Mouse (Mus musculus) splenic B cell, adult 2 months (primary cell): ENCODE measurements around the gene Smim1.

Source experiments
- DNase-seq: peaks from one replicate; pipeline ENCODE4 v3.0.0-alpha.2; 2011; ENCODE audit warnings: low read depth, low spot score
- H3K27me3 ChIP-seq: 2 replicates; pipeline ENCODE4 v1.6.1; 2012; ENCODE audit warnings: mild to moderate bottlenecking, low read length, moderate library complexity, mixed read lengths; ENCODE audit not compliant: control insufficient read depth, poor library complexity, insufficient read depth, severe bottlenecking
- H3K36me3 ChIP-seq: 2 replicates; pipeline ENCODE4 v1.6.1; 2012; ENCODE audit warnings: mild to moderate bottlenecking, low read length, moderate library complexity, mixed read lengths; ENCODE audit not compliant: control insufficient read depth, poor library complexity, insufficient read depth, severe bottlenecking

Gene Smim1

DNA sequence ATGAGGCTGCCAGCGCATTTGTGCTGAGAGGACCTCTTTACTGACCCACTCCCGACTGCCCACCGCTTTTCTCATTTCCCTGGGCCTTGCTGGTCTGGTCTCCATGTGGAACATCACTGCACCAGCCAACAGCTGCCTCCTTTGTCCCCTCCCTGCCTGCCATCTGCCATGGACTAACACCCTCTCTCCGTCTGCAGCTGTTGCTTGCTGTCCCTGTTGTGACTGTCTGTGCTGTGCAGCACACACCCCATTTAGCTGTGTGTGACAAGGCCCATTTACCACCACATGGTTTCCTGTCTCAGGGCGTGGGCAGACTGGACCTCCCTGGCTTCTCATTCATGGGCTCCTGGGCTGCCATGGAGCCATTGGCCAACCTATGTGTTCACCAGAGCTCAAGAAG lies 20.5 kb downstream of the Smim1 start:
- DNase-seq = no peak
- Histone ChIP-seq H3K27me3 (no peaks in the 10 kb centered on the region), H3K36me3 (peaks cover 3% of the 10 kb centered on the region)

DNA sequence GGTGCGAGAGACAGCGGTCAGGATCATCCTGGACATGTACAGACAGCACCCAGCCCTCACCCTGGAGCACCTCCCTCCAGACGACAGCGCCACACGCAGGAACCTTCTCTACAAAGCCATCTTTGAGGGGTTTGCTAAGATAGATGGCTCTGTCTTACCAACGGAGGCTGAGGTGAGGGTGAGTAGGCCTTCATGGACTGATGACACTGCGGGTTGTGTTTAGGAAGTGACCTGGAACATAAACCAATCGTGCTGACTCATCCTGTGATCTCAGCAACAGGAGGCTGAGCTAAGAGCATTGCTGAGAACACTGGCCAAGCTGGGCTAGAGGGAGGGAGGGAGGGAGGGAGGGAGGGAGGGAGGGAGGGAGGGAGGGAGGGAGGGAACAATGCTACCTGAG lies 32.5 kb downstream of the Smim1 start:
- Histone ChIP-seq H3K36me3 (peaks cover 7% of the 10 kb centered on the region), H3K27me3 (no peaks in the 10 kb centered on the region)
- DNase-seq = no peak

DNA sequence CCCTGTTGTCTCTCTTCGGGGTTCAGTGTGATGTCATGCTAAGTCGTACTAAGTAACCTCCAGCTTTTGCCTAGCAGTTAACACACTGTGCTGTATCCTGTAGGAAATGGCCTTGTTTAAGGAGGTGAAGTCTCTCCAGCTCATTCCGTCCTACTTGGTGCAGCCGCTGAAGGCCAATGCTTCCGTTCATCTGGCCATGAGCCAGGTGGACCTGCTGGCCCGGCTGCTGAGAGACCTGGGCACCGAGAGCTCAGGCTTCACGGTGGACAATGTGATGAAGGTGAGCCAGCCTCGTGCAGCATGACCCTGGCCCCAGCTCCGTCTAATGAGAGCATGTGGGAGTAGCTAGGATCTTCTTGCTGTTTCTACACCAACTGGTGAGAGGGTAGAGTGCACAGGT lies 33.3 kb downstream of the Smim1 start:
- Histone ChIP-seq H3K27me3 (no peaks in the 10 kb centered on the region), H3K36me3 (peaks cover 8% of the 10 kb centered on the region)
- no peak for DNase-seq

DNA sequence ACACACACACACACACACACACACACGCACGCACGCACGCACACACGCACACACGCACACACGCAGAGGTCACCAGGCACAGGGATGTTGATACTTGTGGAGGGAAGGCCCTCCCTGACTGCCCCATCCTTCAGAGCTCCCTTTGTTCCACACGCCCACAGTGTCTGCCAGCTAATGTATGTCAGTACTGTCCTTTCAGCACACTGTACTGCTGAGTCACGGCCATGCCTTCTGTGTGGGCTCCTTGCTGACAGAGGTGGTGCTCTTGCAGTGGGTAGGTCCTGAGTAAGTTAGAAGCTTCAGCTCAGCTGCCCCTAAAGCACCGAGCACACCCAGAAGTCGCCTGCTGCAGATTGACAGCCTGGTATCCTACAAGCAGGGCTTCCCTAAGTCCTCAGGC lies 45.6 kb downstream of the Smim1 start:
- H3K36me3 ChIP-seq = peaks cover 7% of the 10 kb centered on the region
- no peaks in the 10 kb centered on the region for H3K27me3 ChIP-seq
- no peak for DNase-seq

DNA sequence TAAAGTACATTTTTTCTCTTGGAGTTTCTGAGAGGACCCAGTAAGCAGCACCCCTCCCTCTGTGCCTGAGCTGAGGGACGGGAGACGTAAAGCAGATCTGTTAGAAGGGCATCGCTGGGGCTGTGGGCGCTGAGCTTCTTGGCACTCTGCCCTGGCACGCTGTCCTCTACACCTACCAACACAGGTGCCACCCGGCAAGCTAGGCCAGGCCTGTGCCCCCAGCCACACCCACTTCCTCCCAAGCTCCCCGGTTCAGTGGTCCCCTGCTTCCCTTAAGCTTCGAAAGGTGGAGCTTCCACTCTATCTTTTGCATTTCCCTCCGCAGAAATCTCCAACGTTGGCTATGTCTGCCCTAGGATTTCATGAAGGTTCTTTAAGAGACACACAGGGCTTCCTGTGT lies 46.8 kb downstream of the Smim1 start:
- Histone ChIP-seq H3K36me3 (peaks cover 5% of the 10 kb centered on the region; the same call in 1 of the 2 replicates), H3K27me3 (no peaks in the 10 kb centered on the region)
- peak; percentile 60 for DNase-seq

DNA sequence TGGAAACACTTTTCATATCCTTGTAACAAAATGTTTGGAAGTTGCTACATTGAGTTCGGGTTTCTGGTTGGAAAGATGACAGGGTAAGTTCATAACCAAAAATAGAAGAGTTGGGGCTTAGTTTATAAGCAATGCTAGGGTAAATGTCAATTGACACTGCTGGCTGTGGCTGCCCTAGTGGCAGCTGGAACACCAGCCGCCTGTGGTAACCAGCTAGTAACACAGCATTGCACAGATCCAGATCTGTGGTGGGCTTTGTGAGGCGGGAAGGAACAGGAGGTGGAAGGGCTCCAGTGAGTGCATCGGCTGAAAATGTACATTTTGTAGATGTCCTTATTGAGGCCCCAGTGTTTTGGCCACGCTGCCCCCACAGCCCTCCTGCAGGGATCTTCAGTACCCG lies 50.3 kb downstream of the Smim1 start:
- DNase-seq = no peak
- 0 out of 2 replicates have a peak, but pooled peaks cover 2% of the 10 kb centered on the region for H3K36me3 ChIP-seq
- no peaks in the 10 kb centered on the region for H3K27me3 ChIP-seq

DNA sequence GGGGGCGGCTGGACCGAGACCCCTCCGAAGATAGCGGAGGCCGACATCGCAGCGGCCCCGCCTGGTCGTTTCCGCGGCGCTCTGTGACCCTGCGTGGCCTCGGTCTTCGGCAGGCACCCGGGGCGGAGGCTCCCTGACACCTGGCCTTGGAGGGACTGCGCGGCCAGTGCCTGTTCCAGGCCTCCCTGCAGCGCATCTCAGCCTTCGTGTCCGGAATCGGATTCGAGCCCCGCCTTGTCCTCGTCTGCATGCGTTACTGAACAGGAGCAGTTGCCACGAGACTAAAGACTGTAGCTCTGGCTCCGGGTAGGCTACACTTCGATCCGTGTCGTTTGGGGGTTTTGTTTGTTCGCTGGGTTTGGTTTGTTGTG lies 50.8 kb downstream of the Smim1 start:
- no peak for DNase-seq

DNA sequence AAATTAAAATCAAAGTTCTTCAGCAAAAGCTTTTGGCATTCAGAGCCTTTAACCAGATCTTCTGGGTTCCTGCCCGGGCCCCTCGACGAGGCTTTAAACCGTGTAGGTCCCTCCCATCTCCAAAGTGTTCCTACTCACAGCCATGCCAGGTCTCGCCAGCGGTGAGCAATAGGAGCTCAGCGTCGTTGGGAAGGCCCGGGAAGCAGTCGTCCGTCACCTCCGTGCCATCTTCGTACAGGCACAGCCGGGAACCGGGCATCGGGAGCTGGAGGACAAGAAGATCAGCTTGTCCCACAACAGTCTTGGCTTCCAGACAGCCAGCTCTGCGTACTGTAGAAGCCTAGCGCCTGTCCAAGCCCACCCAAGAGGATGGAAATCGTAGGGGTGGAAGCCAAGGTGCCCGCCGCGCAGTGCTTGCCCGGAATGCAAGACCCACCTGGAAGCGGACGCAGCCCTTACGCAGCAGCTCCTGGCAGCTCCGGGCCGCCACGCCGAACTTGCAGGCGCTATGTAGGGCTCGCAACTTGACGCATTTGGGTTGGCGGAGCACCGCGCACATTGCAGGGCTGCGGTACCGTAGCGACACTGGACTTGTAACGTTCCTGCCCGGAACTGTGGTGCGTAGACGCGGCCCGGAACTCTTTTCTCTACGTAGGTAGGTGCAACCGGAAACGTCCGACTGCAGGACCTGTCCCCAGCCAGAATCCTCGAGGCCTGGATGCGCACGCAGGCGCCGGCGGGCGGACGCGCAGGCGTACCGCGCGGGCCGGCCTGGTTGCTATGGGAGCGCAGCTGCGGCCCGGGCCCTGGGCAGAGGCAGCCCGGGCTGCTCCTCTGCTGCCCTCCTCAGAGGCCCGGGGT lies 51.4 kb downstream of the Smim1 start, which contains the start of the genes Dffb and Cep104:
Dffb (minus strand) TSS at position 696 of the 861 bp plus-strand sequence.
Cep104 (plus strand) TSS at position 764 of the 861 bp plus-strand sequence.
- DNase-seq = peak; percentile 92
- Histone ChIP-seq H3K27me3 (no peaks in the 10 kb centered on the region), H3K36me3 (peaks cover 8% of the 10 kb centered on the region)

More for the DNA sequence above, 50.8 kb downstream of the Smim1 start:
- Histone ChIP-seq H3K36me3 (peaks cover 5% of the 10 kb centered on the region; the same call in 1 of the 2 replicates), H3K27me3 (no peaks in the 10 kb centered on the region)
